Mouse (Mus musculus): ENCODE measurements around the gene Atp5e.
A peak's percentile ranks its signal among the peaks of the same experiment; 100 is the strongest.

The Atp5e gene

DNA sequence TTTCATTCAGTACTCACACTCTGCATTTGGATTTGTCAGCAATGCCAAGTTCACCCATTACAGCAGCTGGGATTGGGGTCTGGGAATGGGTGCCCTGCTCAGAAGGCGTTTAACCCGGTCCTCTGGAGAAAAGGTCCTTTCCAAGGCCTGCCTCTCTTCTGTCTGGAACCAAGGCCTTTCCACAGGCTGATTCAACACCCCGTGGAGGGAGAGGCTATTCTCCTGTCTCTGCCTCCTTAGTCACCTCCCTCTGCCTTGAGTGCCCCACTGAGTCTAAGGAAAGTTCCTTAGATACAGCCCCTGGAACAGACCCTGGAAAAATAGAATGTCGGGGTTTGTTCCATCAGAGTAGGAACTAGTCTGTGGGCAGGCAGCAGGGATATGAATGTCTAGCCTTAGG, 15.5 kb downstream of the Atp5e start:
- DNase-seq (ENCODE audit: low read depth in 2 of 2, low spot score in 2 of 2): no peak

DNA sequence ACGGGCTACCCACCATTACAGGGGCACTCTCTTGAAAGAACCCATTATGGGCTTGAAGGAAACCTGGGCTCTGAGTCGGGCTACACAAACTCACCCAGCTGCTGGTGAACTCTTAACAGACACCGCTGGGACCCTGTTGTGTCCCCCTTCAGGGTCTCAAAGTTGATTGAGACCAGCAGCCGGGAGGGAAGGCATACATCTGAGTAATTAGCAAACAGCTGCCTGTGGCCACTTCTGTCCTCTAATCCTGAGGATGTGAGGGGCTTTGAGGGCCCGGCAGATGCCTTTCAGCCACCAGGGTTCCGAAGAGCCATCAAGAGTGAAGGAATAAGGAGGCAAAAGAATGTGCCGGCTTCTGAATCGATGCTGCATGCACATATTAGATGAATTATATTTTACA, 17.0 kb downstream of the Atp5e start:
- DNase-seq (ENCODE audit: low read depth in 2 of 2, low spot score in 2 of 2): no peak

DNA sequence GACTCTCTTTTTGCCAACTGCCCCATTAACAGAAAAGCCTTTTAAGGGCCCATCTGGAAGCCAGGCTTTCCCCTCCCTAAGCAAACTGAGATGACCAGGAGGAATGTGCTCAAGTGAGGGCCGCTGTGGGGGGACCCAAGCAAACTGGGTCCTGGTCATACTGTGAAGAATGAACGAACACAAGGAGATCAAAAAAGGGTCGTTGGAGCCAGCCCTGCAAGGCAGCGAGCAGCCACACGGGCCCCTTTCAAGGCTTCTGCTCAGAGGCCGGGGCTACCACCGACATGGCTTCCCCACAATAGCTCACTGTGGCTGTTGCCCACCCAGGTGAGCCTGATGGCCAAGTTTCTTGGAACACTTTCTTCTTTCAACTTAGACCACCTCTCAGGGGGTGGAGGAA, 17.4 kb downstream of the Atp5e start:
- no peak for DNase-seq (ENCODE audit: low read depth in 2 of 2, low spot score in 2 of 2)

- no peak for DNase-seq (ENCODE audit: low read depth in 2 of 2, low spot score in 2 of 2)
Observed at GRCm38 (mm10) chr2:174445018-174445417, 18.9 kb downstream of the Atp5e start.

- no peak for DNase-seq (ENCODE audit: low read depth in 2 of 2, low spot score in 2 of 2)
Observed at GRCm38 (mm10) chr2:174444359-174444758, 19.5 kb downstream of the Atp5e start.

- DNase-seq (ENCODE audit: low read depth in 2 of 2, low spot score in 2 of 2): no peak
Observed at GRCm38 (mm10) chr2:174443046-174443445, 20.9 kb downstream of the Atp5e start.

- no peak for DNase-seq (ENCODE audit: low read depth in 2 of 2, low spot score in 2 of 2)
Observed at GRCm38 (mm10) chr2:174442460-174442859, 21.4 kb downstream of the Atp5e start.

- no peak for DNase-seq (ENCODE audit: low read depth in 2 of 2, low spot score in 2 of 2)
Observed at GRCm38 (mm10) chr2:174441898-174442297, 22.0 kb downstream of the Atp5e start.

DNA sequence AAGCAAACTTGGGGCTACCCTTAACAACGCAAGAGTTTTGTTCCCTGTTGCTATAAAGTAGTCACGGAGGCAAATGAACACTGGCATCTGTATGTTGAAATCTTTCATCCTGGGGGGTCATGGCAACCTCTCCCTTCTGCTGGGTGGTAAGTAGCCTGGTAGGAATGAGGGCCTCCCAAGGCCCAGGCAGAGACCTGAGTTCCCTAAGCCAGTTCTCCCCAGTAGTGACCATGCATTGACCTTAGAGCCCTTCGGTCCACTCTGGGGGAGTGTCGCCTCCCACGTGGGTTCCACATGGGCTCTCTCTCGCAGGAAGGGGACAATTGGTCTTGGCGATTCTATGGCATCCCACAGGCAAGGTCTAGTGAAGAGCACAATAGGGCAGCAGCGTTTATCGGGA, 23.9 kb downstream of the Atp5e start:
- DNase-seq (ENCODE audit: low read depth in 2 of 2, low spot score in 2 of 2): no peak

DNA sequence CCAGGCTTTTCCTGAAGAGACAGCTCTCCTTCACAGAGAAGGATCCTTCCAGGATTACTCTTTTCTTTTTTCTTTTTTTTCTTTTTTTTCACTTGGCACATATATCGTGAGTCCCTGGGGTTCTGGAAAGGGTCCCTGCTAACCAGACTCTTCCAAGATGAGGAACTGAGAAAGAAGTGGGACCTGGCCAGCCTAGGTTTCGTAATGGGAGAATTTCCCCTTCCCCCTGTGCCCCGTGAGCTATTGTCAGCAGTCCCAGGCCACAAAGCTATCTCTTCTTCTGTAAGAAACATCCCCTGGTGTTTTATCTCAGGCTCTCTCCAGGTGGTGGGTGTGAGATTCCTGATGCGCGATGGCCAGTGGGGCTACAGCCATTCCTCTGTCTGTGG, 24.5 kb downstream of the Atp5e start:
- no peak for DNase-seq (ENCODE audit: low read depth in 2 of 2, low spot score in 2 of 2)

GRCm38 (mm10) chr2:174438737-174439449, 25.0 kb downstream of the Atp5e start, which contains the start of gene Ctsz:
Gene Ctsz, minus strand, starts transcription at chr2:174439039.
- DNase-seq (ENCODE audit: low read depth in 2 of 2, low spot score in 2 of 2): peak; percentile 22 to 38

DNA sequence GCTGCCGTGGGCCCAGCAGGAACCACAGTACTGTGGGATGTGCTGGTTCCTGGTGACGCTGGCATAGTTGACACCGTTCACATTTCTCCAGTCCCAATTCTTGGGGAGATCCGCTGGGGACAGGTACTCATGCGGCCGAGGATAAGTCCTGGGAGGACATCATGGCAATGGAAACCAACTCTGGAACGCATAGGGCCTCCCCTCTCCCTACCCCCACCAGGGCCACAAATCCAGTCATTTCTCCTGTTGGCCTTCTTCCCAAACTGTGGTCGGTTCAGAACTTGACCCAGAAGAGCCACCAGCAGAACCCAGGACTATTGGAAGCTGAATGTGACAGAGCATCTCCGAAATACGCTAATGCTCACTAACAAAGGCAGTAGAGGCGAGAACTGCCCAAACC, 25.7 kb downstream of the Atp5e start:
- no peak for DNase-seq (ENCODE audit: low read depth in 2 of 2, low spot score in 2 of 2)

DNA sequence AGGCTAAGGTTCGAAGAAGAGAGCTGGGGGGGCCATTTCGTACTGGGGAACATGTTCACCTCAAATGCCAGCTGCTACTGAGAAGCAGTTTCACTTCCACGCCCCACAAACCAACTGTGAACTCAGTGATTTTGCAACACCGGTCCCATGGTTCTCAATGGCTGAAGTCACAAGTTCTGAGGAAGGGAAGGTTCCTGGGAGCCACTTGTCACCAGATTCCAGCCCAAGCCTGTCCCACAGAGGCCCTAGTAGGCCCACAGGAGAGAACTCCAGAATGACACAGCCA, 26.3 kb downstream of the Atp5e start:
- no peak for DNase-seq (ENCODE audit: low read depth in 2 of 2, low spot score in 2 of 2)

DNA sequence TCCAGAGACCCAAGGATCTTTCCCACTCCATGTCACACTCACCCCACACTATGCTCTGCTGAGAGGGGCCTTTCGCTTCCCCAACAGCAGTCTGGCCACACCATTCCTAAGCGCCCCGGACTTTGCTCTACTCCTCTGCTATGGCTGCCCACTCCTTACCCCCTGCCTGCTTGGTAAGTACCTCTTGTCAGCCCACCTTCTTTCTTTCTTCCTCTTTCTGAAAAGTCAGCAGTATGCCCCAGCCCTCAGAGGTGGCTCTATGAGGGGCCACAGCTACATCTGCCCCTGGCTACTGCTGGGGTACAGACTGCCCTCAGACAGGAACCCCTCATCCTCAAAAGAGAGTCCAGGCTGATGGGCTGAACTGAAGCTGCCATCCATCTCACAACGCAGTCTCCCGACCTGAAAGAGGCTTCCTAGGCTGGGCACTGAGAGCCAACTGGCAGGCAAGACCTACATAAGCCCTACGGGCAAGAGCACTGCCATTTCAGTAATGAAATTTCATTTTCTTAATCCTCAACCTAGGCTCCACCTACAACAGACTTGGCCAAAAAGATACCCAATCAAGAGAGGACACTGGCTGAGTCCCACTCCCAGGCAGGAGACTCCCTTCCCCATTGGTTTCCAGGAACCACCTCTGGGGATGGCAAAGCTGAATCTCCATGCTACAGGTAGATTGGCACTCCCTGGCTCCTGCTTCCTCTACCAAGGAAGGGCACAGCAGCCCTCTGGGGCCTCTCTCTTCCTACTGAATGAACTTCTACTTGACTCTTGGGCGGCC, 26.8 kb downstream of the Atp5e start:
- DNase-seq (ENCODE audit: low read depth in 2 of 2, low spot score in 2 of 2): no peak

- no peak for DNase-seq (ENCODE audit: low read depth in 2 of 2, low spot score in 2 of 2)
Observed at GRCm38 (mm10) chr2:174436076-174436701, 27.7 kb downstream of the Atp5e start.

DNA sequence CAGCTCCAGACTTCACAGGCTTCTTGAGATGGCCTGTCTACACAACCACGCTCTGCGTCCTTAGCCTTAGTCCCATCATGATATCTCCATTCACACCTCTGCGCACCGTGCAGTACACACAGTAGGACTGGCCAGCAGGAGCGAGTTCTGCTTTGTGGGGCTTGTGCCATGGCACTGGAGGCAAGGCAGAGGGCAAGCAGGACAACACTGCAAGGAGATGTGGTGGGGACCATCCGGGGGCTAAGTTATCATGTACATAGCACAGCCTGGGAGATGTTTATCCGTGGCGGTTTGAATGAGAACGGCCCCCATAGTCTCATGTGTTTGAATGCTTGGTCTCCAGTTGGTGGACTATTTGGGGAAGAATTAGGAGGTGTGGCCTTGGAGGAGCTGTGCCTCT, 29.0 kb downstream of the Atp5e start:
- no peak for DNase-seq (ENCODE audit: low read depth in 2 of 2, low spot score in 2 of 2)

DNA sequence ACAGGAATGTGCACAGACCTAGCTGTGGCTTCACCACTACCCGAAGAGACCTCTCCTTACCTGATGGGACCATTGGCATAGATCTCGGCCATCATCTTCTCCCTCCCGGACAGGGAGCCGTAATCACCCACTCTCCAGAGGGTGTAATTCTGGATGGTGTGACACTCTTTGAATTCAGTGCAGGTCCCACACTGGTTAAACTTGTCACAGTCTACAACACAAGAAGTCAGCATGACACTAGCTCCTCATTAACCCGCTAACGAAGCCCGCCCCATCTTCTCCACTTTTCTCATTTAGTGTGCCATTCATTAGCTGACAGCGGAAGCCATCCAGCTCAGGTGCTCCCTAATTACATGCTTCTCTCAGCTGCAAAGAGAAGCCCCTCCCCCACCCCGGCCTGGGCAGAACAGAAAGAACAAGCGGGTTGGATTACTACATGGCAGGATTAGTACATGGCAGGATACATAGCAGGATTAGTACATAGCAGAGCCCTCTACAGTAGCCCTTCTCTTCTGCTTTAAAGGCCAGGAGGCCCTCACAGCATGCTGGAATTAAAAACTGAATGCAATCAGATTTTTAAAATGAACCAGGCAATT, 34.8 kb downstream of the Atp5e start:
- DNase-seq (ENCODE audit: low read depth in 2 of 2, low spot score in 2 of 2): no peak

DNA sequence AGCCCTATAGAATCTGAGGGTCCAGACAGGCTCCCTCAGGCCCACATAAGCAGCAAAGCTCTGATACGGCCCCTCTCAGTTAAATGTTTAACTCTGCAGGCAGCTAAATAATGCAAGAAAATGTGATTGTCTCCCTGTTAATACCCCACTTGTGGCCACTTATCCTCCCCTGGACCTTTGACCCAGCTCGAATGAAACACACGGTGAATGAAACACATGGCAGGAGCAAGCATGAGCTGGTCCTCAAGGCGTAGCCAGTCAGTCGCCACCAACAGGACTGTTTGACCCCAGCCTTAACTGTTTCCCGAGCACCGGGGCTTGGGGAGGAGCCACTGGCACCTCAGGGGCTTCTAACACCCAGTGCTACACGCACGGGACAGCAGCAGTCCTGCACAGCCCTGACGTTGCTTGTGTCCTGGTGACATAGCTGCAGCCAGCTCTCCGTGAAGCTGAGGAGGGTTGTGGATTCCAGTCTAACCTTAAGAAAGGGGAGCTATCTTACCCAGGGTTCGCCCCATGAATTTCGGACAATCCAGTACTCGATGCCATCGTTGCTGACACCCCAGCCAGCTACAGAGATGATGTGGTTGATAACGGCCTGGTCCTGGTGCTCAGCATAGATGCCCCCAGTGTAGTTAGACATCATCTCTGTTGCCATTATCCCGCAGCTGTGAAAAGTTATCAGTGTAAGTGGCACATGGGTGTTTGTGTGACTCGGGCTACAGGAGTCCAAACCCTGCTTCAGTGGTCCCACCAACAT, 35.6 kb downstream of the Atp5e start:
- DNase-seq (ENCODE audit: low read depth in 2 of 2, low spot score in 2 of 2): no peak

- no peak for DNase-seq (ENCODE audit: low read depth in 2 of 2, low spot score in 2 of 2)
Observed at GRCm38 (mm10) chr2:174426856-174427255, 37.0 kb downstream of the Atp5e start.

GRCm38 (mm10) chr2:174424301-174425085, 39.4 kb downstream of the Atp5e start:
- DNase-seq (ENCODE audit: low read depth in 2 of 2, low spot score in 2 of 2): no peak

GRCm38 (mm10) chr2:174421107-174421506, 42.8 kb downstream of the Atp5e start:
- DNase-seq (ENCODE audit: low read depth in 2 of 2, low spot score in 2 of 2): no peak

Data from CD8-positive naive resting alpha-beta T cell, adult 2 months (primary cell).